Mouse (Mus musculus) myocyte (in vitro differentiated cells): ENCODE data around the gene S100a13.
A peak's percentile ranks its signal among the peaks of the same experiment; 100 is the strongest.

ENCODE experiments used
- CEBPB ChIP-seq: IDR thresholded peaks from 2 replicates; pipeline ENCODE4 v1.6.1; 2011; ENCODE audit warnings: mild to moderate bottlenecking, moderate library complexity; ENCODE audit not compliant: poor library complexity, insufficient read depth, severe bottlenecking
- MYOD1 ChIP-seq, 3 experiments: IDR thresholded peaks; one replicate each; pipeline ENCODE4 v1.6.1; 2011; ENCODE audit warnings: control low read depth in 2 of 3, low read depth in 2 of 3, mild to moderate bottlenecking in 2 of 3, moderate library complexity in 1 of 3; ENCODE audit not compliant: insufficient read length in 2 of 3, control insufficient read depth in 1 of 3
- POLR2A ChIP-seq: IDR thresholded peaks from one replicate; pipeline ENCODE4 v1.6.1; 2011; ENCODE audit warnings: low read depth, mild to moderate bottlenecking, control low read depth, moderate library complexity; ENCODE audit not compliant: insufficient read length
- POLR2AphosphoS2 ChIP-seq: IDR thresholded peaks from one replicate; pipeline ENCODE4 v1.6.1; 2011; ENCODE audit warnings: low read depth, control low read depth; ENCODE audit not compliant: insufficient read length
- USF1 ChIP-seq: IDR thresholded peaks from one replicate; pipeline ENCODE4 v1.6.1; 2011; ENCODE audit warnings: low read depth, mild to moderate bottlenecking, control low read depth, moderate library complexity

DNA sequence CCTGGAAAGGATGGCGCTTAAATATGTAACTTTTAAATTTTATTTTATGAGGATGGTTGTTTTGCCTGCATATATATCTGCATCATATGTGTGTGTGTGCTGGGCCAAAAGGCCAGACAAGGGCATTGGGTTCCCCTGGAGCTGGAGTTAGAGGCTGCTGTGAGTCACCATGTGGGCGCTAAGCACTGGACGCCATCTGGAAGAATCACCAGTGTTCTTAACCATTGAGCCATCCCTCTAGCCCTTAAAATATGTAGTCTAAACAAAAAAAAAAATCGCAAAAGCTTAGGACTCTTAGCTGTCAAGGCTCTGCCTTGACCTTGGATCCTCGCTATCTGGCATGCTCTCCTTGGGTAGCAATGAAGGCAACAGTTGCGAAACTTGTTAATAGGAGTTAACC, 25.7 kb upstream of the S100a13 start:
- TF ChIP-seq POLR2A (no peak), USF1 (no peak), CEBPB (0 out of 2 replicates have a peak, but pooled peaks have one; percentile 4), POLR2AphosphoS2 (no peak), MYOD1 (IDR thresholded peaks at IDR 0.05; ENCODE audit: control insufficient read depth in 1 of 3, insufficient read length in 2 of 3, low read depth in 2 of 3) (no peak)
